Mouse (Mus musculus) heart, adult 2 months (tissue): ENCODE data around the gene Efna5.

Source experiments
- CTCF ChIP-seq: fragments of 200-600 bp; IDR thresholded peaks from 2 replicates; pipeline ENCODE4 v1.8.1; 2022; ENCODE audit warnings: antibody characterized with exemption, mild to moderate bottlenecking, moderate library complexity
- EP300 ChIP-seq: fragments of 200-500 bp; IDR thresholded peaks from 2 replicates; pipeline ENCODE4 v1.6.1; 2011; ENCODE audit warnings: low read depth, low read length, control low read depth; ENCODE audit not compliant: insufficient read depth
- POLR2A ChIP-seq: fragments of 200-500 bp; IDR thresholded peaks from 2 replicates; pipeline ENCODE4 v1.6.1; 2011; ENCODE audit warnings: mild to moderate bottlenecking, low read depth, low read length, control low read depth; ENCODE audit not compliant: insufficient read depth

DNA sequence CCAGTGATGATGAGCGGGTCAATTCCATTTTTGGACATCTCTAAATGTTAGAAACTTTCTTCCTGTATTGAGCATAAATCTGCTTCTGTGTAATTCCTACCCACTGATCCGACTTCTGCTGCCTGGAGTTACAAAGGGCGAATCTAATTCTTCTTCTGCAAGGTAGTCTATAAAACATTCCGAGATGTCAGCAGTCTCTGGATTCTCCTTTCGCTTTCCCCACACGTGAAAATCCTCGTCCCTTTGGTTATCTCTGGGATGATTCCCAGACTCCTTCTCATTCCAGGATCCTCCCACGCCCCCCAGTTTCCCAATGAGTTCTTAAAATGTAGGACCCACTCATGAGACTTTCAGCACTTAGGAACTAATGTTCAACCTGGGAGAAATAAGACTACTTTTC is 229.4 kb downstream of the Efna5 start:
- no peak for TF ChIP-seq CTCF
- TF ChIP-seq EP300: no peak
- no peak for TF ChIP-seq POLR2A
